Mouse (Mus musculus) B cell, adult 2 months (primary cell): ENCODE results near the gene Pgam5.

Source experiments
- DNase-seq, 2 experiments: peaks; one replicate each; pipeline ENCODE4 v3.0.0; 2022

The Pgam5 gene

DNA sequence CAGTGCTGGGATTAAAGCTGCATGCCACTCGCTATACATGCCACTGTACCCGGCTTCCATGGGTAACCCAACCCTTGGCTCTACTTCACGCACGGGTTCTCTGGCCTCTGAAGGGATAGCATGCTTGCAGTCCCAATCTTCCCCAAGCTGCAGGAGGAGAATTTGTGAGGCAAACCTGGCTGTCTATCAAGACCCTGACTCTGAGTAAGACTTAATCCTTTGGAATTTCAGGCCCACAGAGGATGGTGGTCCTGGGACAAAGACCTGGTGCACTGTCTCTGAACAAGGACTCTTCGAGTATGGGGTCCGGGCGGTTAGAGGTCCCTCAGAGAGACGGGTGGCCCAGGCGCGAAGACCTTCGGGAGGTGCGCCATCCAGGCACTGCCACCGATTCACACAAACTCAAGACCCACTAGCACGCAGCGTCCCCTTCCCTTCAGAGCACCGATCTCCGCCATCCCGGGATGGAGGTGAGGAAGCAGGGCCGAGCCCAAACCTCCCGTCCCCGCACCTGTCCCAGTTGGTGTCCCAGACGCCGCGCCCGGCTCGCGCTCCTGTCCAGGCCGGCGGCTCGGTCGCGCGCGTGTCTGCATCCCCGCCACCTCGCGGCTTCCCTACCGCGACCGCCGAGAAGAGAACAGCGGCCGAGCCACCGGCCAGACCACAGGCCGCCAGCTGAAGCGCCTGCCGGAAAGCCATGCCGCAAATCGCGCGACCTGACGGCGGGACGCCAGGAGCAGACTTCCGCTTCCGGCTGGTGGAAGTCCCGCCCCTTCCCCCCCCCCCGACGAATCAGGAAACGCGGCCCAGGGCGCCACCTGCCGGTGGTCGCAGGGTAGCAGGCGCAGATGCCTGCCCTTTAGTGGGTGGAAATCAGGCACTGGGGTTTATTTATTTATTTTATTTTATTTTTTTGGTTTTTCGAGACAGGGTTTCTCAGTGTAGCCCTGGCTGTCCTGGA lies at the start of gene Pgam5:
Gene Pgam5, minus strand, starts transcription at position 773 of the 961 bp plus-strand sequence.
- DNase-seq: peak; percentile 91 to 92

- DNase-seq: no peak
Observed at GRCm38 (mm10) chr5:110313127-110313526, 43.4 kb upstream of the Pgam5 start.

DNA sequence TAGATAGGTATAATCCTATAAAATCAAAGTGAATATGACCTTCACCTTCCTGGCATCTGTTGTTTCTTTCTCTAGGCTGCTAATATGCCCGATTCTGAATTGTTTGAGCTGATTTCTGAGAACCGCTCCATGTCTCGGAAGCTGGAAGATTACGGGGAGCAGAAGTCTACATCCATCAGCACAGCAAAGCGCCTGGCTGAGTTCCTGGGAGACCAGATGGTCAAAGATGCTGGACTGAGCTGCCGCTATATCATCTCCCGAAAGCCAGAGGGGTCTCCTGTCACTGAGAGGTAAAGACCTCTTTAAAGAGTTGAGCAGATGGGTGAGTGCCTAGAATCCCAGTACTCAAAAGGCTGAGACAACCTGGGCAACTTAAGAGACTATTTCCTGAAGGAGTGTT lies 39.1 kb upstream of the Pgam5 start:
- DNase-seq: no peak

DNA sequence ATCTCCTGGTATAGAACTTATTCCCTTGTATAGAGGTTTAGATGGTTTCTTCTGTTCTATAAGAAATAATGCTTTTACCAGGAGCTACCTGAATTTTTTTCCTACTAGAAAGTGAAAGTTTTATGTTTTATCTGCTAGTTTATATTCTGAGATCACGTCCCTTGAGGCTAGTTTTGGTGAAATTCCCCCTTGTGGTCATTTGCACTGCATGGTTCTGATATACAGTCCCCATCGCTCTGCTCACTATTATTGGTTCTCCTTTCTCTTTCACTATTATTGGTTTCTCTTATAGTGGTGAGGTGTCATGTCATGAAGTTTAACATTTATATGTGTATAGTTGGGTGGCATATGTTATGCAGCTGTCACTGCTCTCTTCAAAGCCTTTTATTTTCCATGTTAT lies 30.9 kb upstream of the Pgam5 start:
- no peak for DNase-seq

GRCm38 (mm10) chr5:110296637-110297036 lies 26.9 kb upstream of the Pgam5 start:
- DNase-seq: no peak

GRCm38 (mm10) chr5:110291649-110292048 lies 21.9 kb upstream of the Pgam5 start:
- no peak for DNase-seq

- no peak for DNase-seq
Observed at GRCm38 (mm10) chr5:110287084-110287475, 17.4 kb upstream of the Pgam5 start.

- no peak for DNase-seq
Observed at GRCm38 (mm10) chr5:110286446-110287083, 16.9 kb upstream of the Pgam5 start.

- peak; percentile 81 to 83 for DNase-seq
Observed at GRCm38 (mm10) chr5:110285770-110286445, 16.2 kb upstream of the Pgam5 start, which contains the start of the genes Pxmp2 and Pole. Gene Pxmp2 (minus strand): TSS chr5:110286186. Gene Pole (plus strand): TSS chr5:110286306.

DNA sequence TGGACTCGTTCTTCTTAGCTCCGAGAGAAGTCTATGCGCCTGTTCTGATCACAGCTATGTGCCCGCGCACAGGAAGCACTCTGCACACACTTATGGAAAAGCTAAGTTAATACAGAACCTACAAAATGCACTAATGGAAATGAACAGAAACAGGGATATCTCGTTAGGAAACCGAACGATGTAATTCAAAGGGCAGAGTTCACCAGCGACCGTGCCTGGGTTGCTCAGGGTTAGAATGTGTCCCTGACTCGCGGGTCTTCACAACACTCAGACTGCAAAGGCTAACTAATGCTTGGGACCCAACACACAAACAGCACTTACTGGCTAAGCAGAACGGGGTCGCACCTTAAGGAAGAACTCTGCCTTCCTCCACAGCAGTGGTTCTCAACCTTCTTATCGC lies 15.4 kb upstream of the Pgam5 start:
- DNase-seq: peak in 1 of 2 experiments; percentile 15

DNA sequence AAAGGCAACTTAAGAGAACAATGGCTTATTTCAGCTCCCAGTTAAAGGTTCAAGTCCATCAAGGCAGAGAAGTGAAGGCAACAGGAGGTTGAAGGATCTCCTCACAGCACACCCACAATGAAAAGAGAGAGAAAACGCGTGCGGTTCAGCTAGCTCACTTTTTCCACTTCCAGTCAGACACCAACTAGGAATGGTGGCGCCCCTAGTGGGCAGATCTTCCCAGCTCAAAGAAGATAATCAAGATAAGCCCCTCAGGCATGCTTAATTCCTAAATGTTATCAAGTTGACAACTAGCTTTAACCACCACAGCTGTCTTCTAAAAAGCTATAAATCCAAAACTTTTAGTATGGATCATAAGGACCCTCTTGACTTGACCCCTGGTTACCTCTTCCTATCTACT lies 14.8 kb upstream of the Pgam5 start:
- peak; percentile 84 to 87 for DNase-seq

DNA sequence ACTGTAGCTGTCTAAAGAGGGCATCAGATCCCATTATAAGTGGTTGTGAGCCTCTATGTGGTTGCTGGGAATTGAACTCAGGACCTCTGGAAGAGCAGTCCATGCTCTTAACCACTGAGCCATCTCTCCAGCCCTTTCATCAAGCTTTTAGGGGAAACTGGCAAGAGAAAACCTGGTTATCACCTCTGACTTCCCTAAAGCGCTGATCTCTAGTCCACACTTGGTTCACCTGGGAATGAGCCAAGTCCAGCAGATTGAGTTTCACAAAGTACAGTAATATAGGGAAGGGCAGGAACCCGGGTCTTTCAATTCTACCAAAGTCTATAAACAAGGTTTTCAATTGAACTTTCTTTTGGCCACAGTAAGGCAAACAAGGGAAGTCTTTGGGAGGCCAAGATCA lies 12.3 kb upstream of the Pgam5 start:
- no peak for DNase-seq

DNA sequence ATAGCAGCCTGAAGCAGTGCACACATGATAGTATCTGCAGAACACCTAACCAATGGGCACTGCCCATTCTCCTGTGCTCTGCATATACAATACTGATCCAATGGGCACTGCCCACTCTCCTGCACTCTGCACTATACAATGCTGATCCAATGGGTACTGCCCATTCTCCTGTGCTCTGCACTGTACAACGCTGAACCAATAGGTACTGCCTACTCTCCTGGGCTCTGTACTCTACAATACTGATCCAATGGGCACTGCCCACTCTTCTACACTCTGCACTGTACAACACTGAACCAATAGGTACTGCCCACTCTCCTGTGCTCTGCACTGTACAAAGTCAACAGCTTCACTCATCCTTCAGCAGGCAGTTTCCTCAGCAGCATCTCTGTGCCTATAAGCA lies 7.2 kb upstream of the Pgam5 start:
- no peak for DNase-seq

- DNase-seq: no peak
Observed at GRCm38 (mm10) chr5:110276391-110276790, 6.7 kb upstream of the Pgam5 start.

DNA sequence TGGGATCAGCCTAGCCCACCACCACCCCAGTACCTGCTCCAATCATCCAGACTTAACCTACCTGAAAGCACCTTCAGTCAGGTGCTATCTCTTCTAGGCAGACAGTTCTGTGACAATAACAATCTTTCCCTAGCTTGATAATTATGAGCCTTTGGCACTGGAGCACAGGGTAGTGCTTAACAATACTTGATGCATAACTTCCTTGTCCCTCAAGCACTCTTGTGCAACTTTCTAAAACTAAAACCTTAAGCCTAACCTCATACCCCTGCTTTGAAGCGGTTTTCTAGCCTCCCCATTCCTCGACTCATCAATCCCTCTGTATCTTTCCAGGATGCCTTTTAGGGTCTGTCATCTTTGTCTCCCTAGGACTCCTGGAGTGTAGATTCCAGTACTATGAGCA lies 5.1 kb upstream of the Pgam5 start:
- DNase-seq: no peak

DNA sequence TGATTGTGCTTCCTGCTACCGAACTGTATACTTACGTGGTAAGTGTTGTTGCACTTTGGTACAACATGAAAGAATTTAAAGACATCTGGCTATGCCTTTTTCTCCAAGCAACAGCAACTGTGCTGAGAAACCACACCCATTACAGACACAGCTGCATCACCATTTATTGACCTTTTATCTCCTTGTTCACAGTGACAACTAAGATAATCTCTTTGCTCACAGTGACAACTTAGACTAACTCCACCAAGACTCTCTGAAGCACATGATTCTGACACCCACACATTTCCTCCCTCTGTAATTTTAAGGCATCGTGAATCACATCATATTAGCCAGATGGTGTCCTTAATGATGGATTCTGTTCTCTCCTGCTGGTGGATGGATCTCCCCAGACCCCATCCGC lies 4.4 kb upstream of the Pgam5 start:
- DNase-seq: no peak

- DNase-seq: no peak
Observed at GRCm38 (mm10) chr5:110270242-110270641, 529 bp upstream of the Pgam5 start.

GRCm38 (mm10) chr5:110266941-110267340 lies 2.8 kb downstream of the Pgam5 start:
- no peak for DNase-seq

GRCm38 (mm10) chr5:110244091-110244490 lies 25.6 kb downstream of the Pgam5 start:
- no peak for DNase-seq

DNA sequence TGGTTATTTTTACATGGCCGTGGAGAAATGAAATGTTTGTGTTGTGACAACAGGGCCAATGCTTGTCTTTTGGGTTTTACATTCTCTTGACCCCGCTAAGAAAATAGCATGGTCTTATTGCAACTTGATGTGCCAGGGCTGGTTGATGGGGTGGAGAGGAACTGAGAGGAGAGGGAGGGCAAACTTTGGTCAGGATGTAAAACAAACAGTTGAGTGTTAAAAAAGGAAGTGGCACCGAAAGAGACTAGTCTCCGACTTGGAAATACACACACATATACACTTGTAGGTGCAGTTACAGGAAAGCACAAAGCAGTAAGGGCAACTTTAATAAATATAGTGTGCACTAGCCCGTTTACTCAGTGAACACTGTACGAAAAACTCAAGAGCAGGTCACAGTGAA lies 37.4 kb downstream of the Pgam5 start:
- DNase-seq: peak; percentile 39 to 51

GRCm38 (mm10) chr5:110231638-110232037 lies 38.1 kb downstream of the Pgam5 start:
- DNase-seq: peak; percentile 26 to 35

GRCm38 (mm10) chr5:110230780-110231461 lies 38.8 kb downstream of the Pgam5 start, which contains the start of gene Ankle2:
Gene Ankle2 (plus strand): TSS chr5:110231004.
- DNase-seq: peak; percentile 96

- DNase-seq: no peak
Observed at GRCm38 (mm10) chr5:110230401-110230779, 39.3 kb downstream of the Pgam5 start.
